Mouse (Mus musculus) liver, adult 2 months (tissue): ENCODE results near the gene Abca4. TPM values are rescaled to one million over a fixed set of nuclear protein-coding genes. Genes with fewer than 3 reads are reported as not detected.
A peak's percentile ranks its signal among the peaks of the same experiment; 100 is the strongest.

Experiments
- DNase-seq: peaks from one replicate; pipeline ENCODE4 v3.0.0-alpha.2; 2011; ENCODE audit warnings: low read depth, low spot score; ENCODE audit errors: extremely low read depth
- H3K27ac ChIP-seq: fragments of 200-500 bp; replicated peaks from 2 replicates; pipeline ENCODE4 v1.5.1; 2012; ENCODE audit warnings: low read depth, mild to moderate bottlenecking, control low read depth, inconsistent platforms, low read length; ENCODE audit not compliant: insufficient read depth
- H3K27me3 ChIP-seq: fragments of 200-500 bp; 2 replicates; pipeline ENCODE4 v1.6.1; 2012; ENCODE audit warnings: mild to moderate bottlenecking, moderate library complexity, low read length, inconsistent platforms; ENCODE audit not compliant: control insufficient read depth, insufficient read depth
- H3K36me3 ChIP-seq: fragments of 200-500 bp; 2 replicates; pipeline ENCODE4 v1.6.1; 2012; ENCODE audit warnings: low read length, inconsistent platforms; ENCODE audit not compliant: control insufficient read depth, insufficient read depth
- H3K4me1 ChIP-seq: fragments of 200-500 bp; 2 replicates; pipeline ENCODE4 v1.6.1; 2011; ENCODE audit warnings: low read length; ENCODE audit not compliant: control insufficient read depth, insufficient read depth
- H3K4me3 ChIP-seq: fragments of 200-500 bp; 2 replicates; pipeline ENCODE4 v1.5.1; 2011; ENCODE audit warnings: low read depth, mild to moderate bottlenecking, control low read depth, low read length, moderate library complexity; ENCODE audit not compliant: insufficient read depth
- H3K79me2 ChIP-seq: fragments of 200-500 bp; 2 replicates; pipeline ENCODE4 v1.6.1; 2012; ENCODE audit warnings: inconsistent platforms, mild to moderate bottlenecking, low read length, moderate library complexity; ENCODE audit not compliant: control insufficient read depth, insufficient read depth
- H3K9ac ChIP-seq: fragments of 200-500 bp; 2 replicates; pipeline ENCODE4 v1.6.1; 2012; ENCODE audit warnings: low read depth, mild to moderate bottlenecking, control low read depth, inconsistent platforms, low read length
- CTCF ChIP-seq: fragments of 200-500 bp; IDR thresholded peaks from 2 replicates; pipeline ENCODE4 v1.5.1; 2011; ENCODE audit warnings: low read depth, low read length, control low read depth
- POLR2A ChIP-seq: fragments of 200-500 bp; IDR thresholded peaks from 2 replicates; pipeline ENCODE4 v1.6.1; 2011; ENCODE audit warnings: low read length, control low read depth; ENCODE audit not compliant: insufficient read depth; ENCODE audit errors: extremely low read depth
- WGBS: fragments of 180-500 bp; shearing (Covaris S2); methylation state at CpG from one replicate; pipeline ENCODE4 v1.1.7; 2018; 5-methylcytosine and 5-hydroxymethylcytosine counted together
- polyA plus RNA-seq: library from polyadenylated mRNA; depleted of rRNA; stranded (reverse); fragments of >200 nt; gene quantifications from 2 replicates; pipeline ENCODE4 v1.2.3, GENCODE M21; 2012
- total RNA-seq: library from RNA; depleted of rRNA; stranded (reverse); fragments of >200 nt; gene quantifications from 2 replicates; pipeline ENCODE4 v1.2.3, GENCODE M21; 2014

Abca4 gene
- total and polyA plus RNA-seq, 2 experiments = 0.05 to 0.37 TPM

DNA sequence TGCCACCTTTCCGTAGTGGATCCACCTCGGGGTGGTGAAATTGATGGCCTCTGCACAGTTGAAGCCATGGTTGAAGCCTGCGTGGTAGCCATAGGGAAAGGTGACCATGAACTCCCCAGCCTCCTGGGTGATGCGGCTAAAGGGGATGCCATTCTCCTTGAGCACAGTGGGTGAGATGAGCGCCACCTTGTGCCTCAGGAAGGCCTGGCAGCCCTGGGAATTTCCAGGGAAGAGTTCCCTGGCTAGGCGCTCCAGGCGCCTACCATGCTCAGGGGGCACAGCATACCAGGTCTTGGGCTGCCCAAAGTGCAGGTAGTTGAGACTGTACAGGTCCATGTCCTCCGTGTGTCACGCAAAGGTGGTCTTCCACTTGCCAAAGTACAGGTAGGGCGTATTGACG is 139.9 kb downstream of the Abca4 start:
- no peaks in the 10 kb centered on the region for H3K4me1 ChIP-seq
- peak; percentile 71 for TF ChIP-seq CTCF
- no peak for TF ChIP-seq POLR2A
- 63% methylated on average over 11 of the region's 11 CpGs for WGBS
- H3K36me3 ChIP-seq = no peaks in the 10 kb centered on the region
- no peak for DNase-seq
- H3K9ac ChIP-seq = no peak overlapping the region
- no peak overlapping the region for H3K4me3 ChIP-seq
- H3K79me2 ChIP-seq = no peaks in the 10 kb centered on the region
- H3K27ac ChIP-seq = no peak overlapping the region
- no peaks in the 10 kb centered on the region for H3K27me3 ChIP-seq

DNA sequence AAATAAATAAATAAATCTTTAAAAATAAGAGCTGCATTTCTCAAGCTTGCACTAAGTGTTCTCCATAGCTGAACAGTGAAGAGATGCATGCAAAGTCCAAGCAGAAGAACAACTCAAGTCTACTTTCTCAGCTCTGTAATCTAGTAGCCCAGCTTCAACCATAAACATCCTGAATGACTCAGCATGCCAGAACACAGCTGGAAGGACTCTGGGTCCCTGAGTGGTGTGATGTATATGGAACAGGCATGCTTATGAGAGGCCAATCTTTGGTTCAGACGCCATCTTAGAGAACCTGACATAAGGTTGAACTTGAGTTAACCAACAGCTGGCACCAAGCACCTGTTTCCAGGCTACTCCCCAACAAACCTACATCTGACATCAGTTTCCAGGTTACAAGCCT is 142.7 kb downstream of the Abca4 start:
- no peak overlapping the region for H3K9ac ChIP-seq
- H3K27me3 ChIP-seq = no peaks in the 10 kb centered on the region
- no peak overlapping the region for H3K27ac ChIP-seq
- H3K4me1 ChIP-seq = 0 out of 2 replicates have a peak, but pooled peaks cover 2% of the 10 kb centered on the region
- H3K79me2 ChIP-seq = no peaks in the 10 kb centered on the region
- no peak for DNase-seq
- WGBS = 82% methylated on average over 1 of the region's 1 CpGs
- H3K36me3 ChIP-seq = no peaks in the 10 kb centered on the region
- H3K4me3 ChIP-seq = no peak overlapping the region
- TF ChIP-seq CTCF (no peak), POLR2A (no peak)

- Histone ChIP-seq H3K4me3 (no peak overlapping the region), H3K27me3 (no peaks in the 10 kb centered on the region), H3K27ac (peak overlapping the region; percentile 82), H3K4me1 (peaks cover 37% of the 10 kb centered on the region), H3K36me3 (no peaks in the 10 kb centered on the region), H3K79me2 (no peaks in the 10 kb centered on the region), H3K9ac (no peak overlapping the region)
- TF ChIP-seq CTCF = no peak
- TF ChIP-seq POLR2A = no peak
- 32% methylated on average over 4 of the region's 4 CpGs for WGBS
- peak; percentile 95 for DNase-seq
Observed at GRCm38 (mm10) chr3:122196621-122197298, 152.5 kb downstream of the Abca4 start.

DNA sequence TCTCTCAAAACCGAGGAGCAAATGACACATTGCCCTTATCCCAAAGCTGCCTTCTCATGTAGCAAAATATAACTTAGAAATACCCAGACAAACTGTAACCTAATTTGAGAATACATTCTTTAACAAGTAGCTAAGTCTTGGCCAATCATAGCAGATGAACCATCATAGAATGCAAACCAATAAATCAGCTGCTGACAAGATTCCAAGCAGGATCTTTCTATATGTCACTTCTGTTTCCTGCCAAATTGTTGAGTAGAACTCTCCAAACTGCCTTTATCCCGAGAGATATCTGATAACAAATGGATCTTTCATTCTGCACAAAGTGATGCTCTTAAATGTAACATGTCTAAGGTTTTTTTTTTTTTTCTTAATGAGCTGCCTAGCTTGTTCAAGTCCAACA is 154.3 kb downstream of the Abca4 start:
- no peak for DNase-seq
- Histone ChIP-seq H3K79me2 (no peaks in the 10 kb centered on the region), H3K27me3 (no peaks in the 10 kb centered on the region), H3K36me3 (no peaks in the 10 kb centered on the region), H3K27ac (peak overlapping the region; percentile 82), H3K4me3 (no peak overlapping the region), H3K9ac (no peak overlapping the region), H3K4me1 (peaks cover 37% of the 10 kb centered on the region)
- WGBS = 38% methylated on average over 2 of the region's 2 CpGs
- TF ChIP-seq POLR2A (no peak), CTCF (no peak)

DNA sequence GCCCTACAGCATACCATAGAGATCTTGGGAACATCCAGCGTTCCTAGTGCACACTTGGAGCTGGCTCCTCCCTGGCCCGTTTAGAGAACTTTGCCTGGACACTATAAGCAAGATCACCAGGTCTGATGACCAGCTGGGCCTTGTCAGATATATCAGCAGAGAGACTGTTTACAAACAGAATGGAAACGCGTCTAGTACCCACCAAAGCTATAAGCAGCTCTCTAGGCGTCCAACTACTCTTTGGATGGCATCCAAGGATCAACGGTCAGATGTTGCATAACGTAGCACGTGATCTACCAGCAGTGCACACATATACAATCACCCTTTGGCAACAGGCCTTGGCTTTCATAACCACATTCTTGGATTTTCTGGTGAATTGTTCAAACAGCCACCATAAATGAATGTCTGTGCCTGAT is 154.7 kb downstream of the Abca4 start:
- TF ChIP-seq POLR2A (no peak), CTCF (no peak)
- Histone ChIP-seq H3K36me3 (no peaks in the 10 kb centered on the region), H3K4me3 (no peak overlapping the region), H3K27ac (peak overlapping the region; percentile 82), H3K79me2 (no peaks in the 10 kb centered on the region), H3K9ac (no peak overlapping the region), H3K4me1 (peaks cover 40% of the 10 kb centered on the region), H3K27me3 (no peaks in the 10 kb centered on the region)
- peak; percentile 94 for DNase-seq
- 17% methylated on average over 8 of the region's 8 CpGs for whole genome bisulfite sequencing

- TF ChIP-seq POLR2A (no peak), CTCF (no peak)
- Histone ChIP-seq H3K9ac (no peak overlapping the region), H3K4me3 (no peak overlapping the region), H3K36me3 (no peaks in the 10 kb centered on the region), H3K27ac (peak overlapping the region; percentile 82), H3K4me1 (peaks cover 35% of the 10 kb centered on the region), H3K79me2 (no peaks in the 10 kb centered on the region), H3K27me3 (no peaks in the 10 kb centered on the region)
- no peak for DNase-seq
- 61% methylated on average over 4 of the region's 4 CpGs for WGBS
Observed at GRCm38 (mm10) chr3:122199600-122199999, 155.4 kb downstream of the Abca4 start.
